ENCODE assay signal across 8 mouse cellular contexts in genomic region chr3:57573898-57574570, GRCm38 (mm10). TPM values are rescaled to one million over a fixed set of nuclear protein-coding genes. Genes with fewer than 3 reads are reported as not detected.
DNase-seq lines count a peak whose midpoint lies in the region; ATAC-seq and TF ChIP-seq lines count a peak whose summit lies in the region.

No protein-coding gene starts in this region.

- peaks cover 33% of the 10 kb centered on the region for H3K36me3 ChIP-seq in heart, adult 2 months (ENCODE audit: control insufficient read depth, insufficient read depth, low read length)
- H3K36me3 ChIP-seq in hindbrain, embryonic 14.5 days (replicated peaks; ENCODE audit: control insufficient read depth, insufficient read depth), result no peaks in the 10 kb centered on the region
- H3K36me3 ChIP-seq in midbrain, postnatal 0 days (ENCODE audit: insufficient read depth, low read length), result no peaks in the 10 kb centered on the region

- no peak for TF ChIP-seq POLR2A in heart, adult 2 months (IDR thresholded peaks at IDR 0.05; ENCODE audit: insufficient read depth, low read depth, low read length)

- H3K79me2 ChIP-seq in heart, adult 2 months (replicated peaks; ENCODE audit: control insufficient read depth, insufficient read depth, low read length), result peaks cover 7% of the 10 kb centered on the region; the same call in 1 of the 2 replicates

- no peak for ATAC-seq in hindbrain, embryonic 14.5 days (ENCODE audit: low FRiP score)
- no peak for ATAC-seq in midbrain, postnatal 0 days (ENCODE audit: low FRiP score)

- peak overlapping the region; percentile 49 for H3K9ac ChIP-seq in heart, adult 2 months (ENCODE audit: low read depth, low read length)
- peak overlapping the region; percentile 69 for H3K9ac ChIP-seq in hindbrain, embryonic 14.5 days
- no peak overlapping the region for H3K9ac ChIP-seq in midbrain, postnatal 0 days (replicated peaks; ENCODE audit: low read length, poor library complexity, severe bottlenecking)

- peak overlapping the region; percentile 84 for H3K4me3 ChIP-seq in heart, adult 2 months
- H3K4me3 ChIP-seq in hindbrain, embryonic 14.5 days (replicated peaks; ENCODE audit: low read length), result peak overlapping the region; percentile 75
- H3K4me3 ChIP-seq in midbrain, postnatal 0 days (ENCODE audit: low read depth, low read length), result peak overlapping the region; percentile 72

- no peak for TF ChIP-seq CTCF in heart, adult 2 months (IDR thresholded peaks at IDR 0.05)
- no peak for TF ChIP-seq CTCF in midbrain, postnatal 0 days (IDR thresholded peaks at IDR 0.05)

- H3K27me3 ChIP-seq in heart, adult 2 months (ENCODE audit: control insufficient read depth, insufficient read depth, low read length), result no peaks in the 10 kb centered on the region
- H3K27me3 ChIP-seq in hindbrain, embryonic 14.5 days (ENCODE audit: control insufficient read depth, insufficient read depth, low read length), result peaks cover 6% of the 10 kb centered on the region; the same call in 1 of the 2 replicates
- no peaks in the 10 kb centered on the region for H3K27me3 ChIP-seq in midbrain, postnatal 0 days (ENCODE audit: insufficient read depth, low read length)

- peaks cover 5% of the 10 kb centered on the region for H3K4me1 ChIP-seq in heart, adult 2 months (ENCODE audit: control insufficient read depth, insufficient read depth, low read length)
- 0 out of 2 replicates have a peak, but pooled peaks cover 10% of the 10 kb centered on the region for H3K4me1 ChIP-seq in hindbrain, embryonic 14.5 days (replicated peaks; ENCODE audit: control insufficient read depth, insufficient read depth, low read length)
- H3K4me1 ChIP-seq in midbrain, postnatal 0 days (ENCODE audit: insufficient read depth, low read length), result no peaks in the 10 kb centered on the region

- TF ChIP-seq EP300 in heart, adult 2 months (IDR thresholded peaks at IDR 0.05; ENCODE audit: insufficient read depth, low read depth, low read length), result no peak

- no peaks in the 10 kb centered on the region for H3K9me3 ChIP-seq in hindbrain, embryonic 14.5 days (ENCODE audit: control insufficient read depth, low read length)
- H3K9me3 ChIP-seq in midbrain, postnatal 0 days (ENCODE audit: low read length), result no peaks in the 10 kb centered on the region

- peak overlapping the region; percentile 98 for H3K4me2 ChIP-seq in hindbrain, embryonic 14.5 days (replicated peaks)
- peak overlapping the region; percentile 100 for H3K4me2 ChIP-seq in midbrain, postnatal 0 days (ENCODE audit: low read depth, low read length, poor library complexity, severe bottlenecking)

- no peak for DNase-seq in heart, adult 2 months
- no peak for DNase-seq in heart, adult 8-10 months (ENCODE audit: low spot score)
- DNase-seq in embryo, embryonic 10.5 days (ENCODE audit: low spot score), result peak; percentile 31
- no peak for DNase-seq in hindbrain, embryonic 14.5 days (ENCODE audit: low spot score)
- peak; percentile 5 for DNase-seq in midbrain, postnatal 0 days (ENCODE audit: low spot score)
- no peak for DNase-seq in frontal cortex, postnatal 10 days (ENCODE audit: low spot score in 2 of 2)
- DNase-seq in frontal cortex, postnatal 36 days (ENCODE audit: low spot score in 2 of 2), result no peak
- no peak for DNase-seq in gastrocnemius, postnatal 14 days

- intact Hi-C loops in heart, adult 2 months (cut with DNase I), result loop anchor here (2.0 kb wide), 4 partner anchors 19 to 63 kb away; no protein-coding TSS in a partner anchor
- intact Hi-C loops in gastrocnemius, postnatal 14 days (cut with DNase I; ENCODE audit: low total_unique reads), result loop anchor here (10.0 kb wide), 1 partner anchor 99 kb away; no protein-coding TSS in a partner anchor

- 8% methylated on average over 14 of the region's 14 CpGs for WGBS in heart, adult 2 months
- 47% methylated on average over 14 of the region's 14 CpGs for WGBS in hindbrain, embryonic 14.5 days
- WGBS in midbrain, postnatal 0 days, result 52% methylated on average over 14 of the region's 14 CpGs

- peak overlapping the region; percentile 100 for H3K27ac ChIP-seq in heart, adult 2 months
- no peak overlapping the region for H3K27ac ChIP-seq in hindbrain, embryonic 14.5 days
- no peak overlapping the region for H3K27ac ChIP-seq in midbrain, postnatal 0 days (ENCODE audit: low read depth, low read length)

RNA-seq across cellular contexts. Expression of gene Wwtr1, which starts 1.7 kb away (rescaled TPM):
- 10 to 100 TPM; 46.5 to 49.1 TPM for total RNA-seq in heart, adult 2 months (2021)
- polyA plus RNA-seq in heart, adult 2 months (2012; rRNA removed), result 28.2 and 40.6 TPM in 2 replicates
- total RNA-seq in heart, adult 8-10 months (2022), result 10 to 100 TPM; 39.7 to 50.1 (median 46.3) TPM
- polyA plus RNA-seq in hindbrain, embryonic 14.5 days (2014; fragmentation: Nextera tagmentation; extraction: Ambion mirVana), result 8.0 and 8.6 TPM in 2 replicates
- total RNA-seq in midbrain, postnatal 0 days (2014; rRNA removed), result 27.2 and 28.0 TPM in 2 replicates
- polyA plus RNA-seq in midbrain, postnatal 0 days (2015; fragmentation: Nextera tagmentation; extraction: Ambion mirVana), result 7.5 and 8.6 TPM in 2 replicates
- 10 to 100 TPM; 32.1 to 38.1 TPM for total RNA-seq in gastrocnemius, postnatal 14 days (2021)

Comparison
In these comparisons a context has a peak if more than half of its experiments do, and no peak if none do; other contexts are left out.
1. DNase-seq: peak in embryo, embryonic 10.5 days (single experiment) and midbrain, postnatal 0 days (single experiment); none in heart, adult 2 months (0 of 2), heart, adult 8-10 months (single experiment), hindbrain, embryonic 14.5 days (single experiment), frontal cortex, postnatal 10 days (0 of 2), frontal cortex, postnatal 36 days (0 of 2) and gastrocnemius, postnatal 14 days (single experiment).
2. Peak in every context shown above with its lines, with median percentiles within 50 percentile points of each other: H3K4me3 ChIP-seq.